Mouse (Mus musculus) monocyte, adult 2 months (primary cell): ENCODE results near the gene Copz1.
"Not testable (repeated sequence)": the region's sequence is repeated elsewhere in the genome, so short reads cannot be mapped to it uniquely, and the experiment has no call there.

Source experiments
- DNase-seq, 2 experiments: peaks; one replicate each; pipeline ENCODE4 v3.0.0; 2022; ENCODE audit warnings: low spot score in 2 of 2, low read depth in 1 of 2

The Copz1 gene

GRCm38 (mm10) chr15:103272419-103273279 is at the start of gene Copz1:
Copz1 (plus strand) TSS chr15:103272714.
- peak; percentile 90 to 96 for DNase-seq

- DNase-seq, result no peak
Observed at GRCm38 (mm10) chr15:103224161-103224560, 48.4 kb upstream of the Copz1 start.

- no peak for DNase-seq
Observed at GRCm38 (mm10) chr15:103227022-103227421, 45.5 kb upstream of the Copz1 start.

- no peak for DNase-seq
Observed at GRCm38 (mm10) chr15:103227572-103227971, 44.9 kb upstream of the Copz1 start.

- DNase-seq, result no peak
Observed at GRCm38 (mm10) chr15:103228904-103229303, 43.6 kb upstream of the Copz1 start.

- DNase-seq, result no peak
Observed at GRCm38 (mm10) chr15:103233119-103233518, 39.4 kb upstream of the Copz1 start.

GRCm38 (mm10) chr15:103237295-103237694 is 35.2 kb upstream of the Copz1 start:
- DNase-seq, result no peak

- peak; percentile 77 to 80 for DNase-seq
Observed at GRCm38 (mm10) chr15:103239130-103239684, 33.3 kb upstream of the Copz1 start.

- peak; percentile 96 for DNase-seq
Observed at GRCm38 (mm10) chr15:103239685-103240159, 32.8 kb upstream of the Copz1 start, which contains the start of gene Cbx5. Cbx5 (minus strand) TSS chr15:103239816.

GRCm38 (mm10) chr15:103240160-103241028 is 32.1 kb upstream of the Copz1 start, which contains the start of gene Hnrnpa1:
Hnrnpa1 (plus strand) TSS chr15:103240432.
- peak; percentile 84 for DNase-seq

GRCm38 (mm10) chr15:103241071-103242018 is 31.2 kb upstream of the Copz1 start:
- DNase-seq, result not testable (repeated sequence)

GRCm38 (mm10) chr15:103242885-103243284 is 29.6 kb upstream of the Copz1 start:
- no peak for DNase-seq

GRCm38 (mm10) chr15:103245616-103246015 is 26.9 kb upstream of the Copz1 start:
- DNase-seq, result no peak

- DNase-seq, result no peak
Observed at GRCm38 (mm10) chr15:103247078-103247781, 25.3 kb upstream of the Copz1 start.

- DNase-seq, result no peak
Observed at GRCm38 (mm10) chr15:103247782-103248400, 24.6 kb upstream of the Copz1 start.

- no peak for DNase-seq
Observed at GRCm38 (mm10) chr15:103248401-103249313, 23.9 kb upstream of the Copz1 start.

GRCm38 (mm10) chr15:103249511-103249910 is 23.0 kb upstream of the Copz1 start:
- not testable (repeated sequence) for DNase-seq

- peak; percentile 62 to 85 for DNase-seq
Observed at GRCm38 (mm10) chr15:103250195-103250740, 22.2 kb upstream of the Copz1 start.
